Mouse (Mus musculus) mouse embryonic stem cell (cell line): ENCODE results near the gene Syvn1.

Experiments used
- in situ Hi-C, 2 experiments: fragments of 300-500 bp; cut with MboI; formaldehyde crosslinking; loops; 1 replicate in 1 of 2; 3 replicates in 1 of 2; pipeline ENCODE4 v1.14.3; 2019 to 2020; ENCODE audit warnings: low sequenced_read_pairs in 2 of 2, low pct_unique_long_range_greater_than_20kb in 1 of 2, mixed read lengths in 1 of 2; ENCODE audit not compliant: unreplicated experiment in 1 of 2

Gene Syvn1

DNA sequence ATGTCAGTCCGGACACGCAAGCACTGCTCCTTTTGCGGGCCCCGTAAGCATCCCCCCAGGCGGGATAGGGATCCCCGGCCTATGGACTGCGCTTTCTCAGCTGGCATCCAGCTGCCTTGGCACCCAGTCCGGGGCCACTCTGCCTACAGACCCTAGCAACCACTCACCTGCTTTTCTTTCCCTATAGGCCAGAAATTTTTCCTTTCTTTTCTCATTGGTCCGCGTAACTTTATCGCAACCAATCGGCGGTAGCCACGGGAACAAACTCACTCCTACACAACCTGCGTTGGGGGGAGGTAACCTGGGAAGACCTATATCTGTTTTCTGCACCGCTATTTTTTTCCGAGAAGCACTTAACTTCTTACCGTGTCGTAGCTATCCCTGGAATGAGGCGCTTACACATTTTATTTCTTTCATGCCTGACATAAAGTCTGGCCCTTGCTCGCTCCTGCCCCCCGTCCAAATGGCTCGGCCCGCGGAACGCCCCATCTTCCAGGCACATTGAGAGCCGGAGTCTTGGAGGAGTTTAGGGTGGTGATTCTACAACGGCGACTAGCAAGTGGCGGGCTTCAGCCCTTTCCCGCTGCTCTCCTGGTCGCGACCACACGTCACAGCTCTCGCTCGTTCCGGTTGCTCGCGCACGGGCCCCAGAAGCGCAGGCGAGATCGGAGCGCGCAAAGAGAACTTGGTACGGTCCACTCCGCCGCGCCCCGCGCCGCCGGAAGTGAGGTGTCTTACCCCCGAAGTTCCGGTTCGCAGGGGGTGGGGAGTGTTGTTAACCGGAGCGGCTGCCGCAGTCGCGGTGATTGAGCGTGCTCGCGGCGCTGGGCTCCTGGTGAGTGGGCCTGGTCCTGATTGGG lies at the start of gene Syvn1:
Gene Syvn1 (plus strand): TSS at position 283 of the 860 bp plus-strand sequence.
- in situ Hi-C loops, result no loop called here

GRCm38 (mm10) chr19:5998180-5998579 lies 48.2 kb upstream of the Syvn1 start:
- in situ Hi-C loops, result no loop called here

- in situ Hi-C loops, result no loop called here
Measured at GRCm38 (mm10) chr19:5999969-6000368, 46.4 kb upstream of the Syvn1 start.

DNA sequence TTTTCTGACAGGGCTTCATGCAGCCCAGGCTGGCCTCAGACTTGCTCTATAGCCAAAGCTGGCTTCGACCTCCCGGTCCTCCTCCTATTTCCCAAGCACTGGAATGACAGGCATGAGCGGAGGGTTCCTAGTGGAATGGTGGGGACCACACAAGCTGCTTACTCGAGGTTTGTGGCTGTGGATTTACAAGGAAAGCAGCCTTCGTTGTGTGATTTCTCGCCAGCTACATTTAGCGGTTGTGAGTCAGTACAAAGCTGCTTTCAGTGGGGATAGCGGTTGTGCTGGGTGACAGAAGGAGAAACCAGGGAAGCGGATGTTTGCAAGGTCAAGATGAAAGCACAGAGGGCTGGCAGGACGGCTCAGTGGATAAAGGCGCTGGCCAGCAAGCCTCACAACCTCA lies 40.8 kb upstream of the Syvn1 start:
- in situ Hi-C loops, result no loop called here

DNA sequence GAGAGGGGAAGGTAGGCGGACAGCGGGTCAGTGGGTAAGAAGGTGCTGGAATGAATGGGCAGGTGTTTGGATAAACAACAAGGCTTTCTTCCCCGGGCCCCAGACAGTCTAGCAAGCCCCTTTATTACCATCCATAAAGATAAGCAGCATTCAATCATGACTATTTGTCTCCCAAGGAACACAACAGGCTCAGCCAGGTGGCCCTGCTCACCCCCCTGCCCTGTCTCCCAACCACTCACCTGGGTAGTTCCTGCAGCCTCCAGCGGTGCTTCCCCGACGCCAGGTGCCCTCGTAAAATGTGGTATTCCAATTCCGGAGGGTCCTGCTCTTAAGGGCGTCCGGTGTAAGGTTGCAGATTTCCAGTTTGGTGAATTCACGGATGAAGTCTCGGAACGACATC lies 39.4 kb upstream of the Syvn1 start:
- in situ Hi-C loops, result no loop called here

GRCm38 (mm10) chr19:6009137-6009536 lies 37.2 kb upstream of the Syvn1 start:
- in situ Hi-C loops, result no loop called here

- in situ Hi-C loops, result loop anchor here in 1 of 2 experiments (10.0 kb wide), 1 partner anchor 111 kb away; the partner anchor contains the start of gene Snx15
Measured at GRCm38 (mm10) chr19:6013691-6014090, 32.7 kb upstream of the Syvn1 start.

DNA sequence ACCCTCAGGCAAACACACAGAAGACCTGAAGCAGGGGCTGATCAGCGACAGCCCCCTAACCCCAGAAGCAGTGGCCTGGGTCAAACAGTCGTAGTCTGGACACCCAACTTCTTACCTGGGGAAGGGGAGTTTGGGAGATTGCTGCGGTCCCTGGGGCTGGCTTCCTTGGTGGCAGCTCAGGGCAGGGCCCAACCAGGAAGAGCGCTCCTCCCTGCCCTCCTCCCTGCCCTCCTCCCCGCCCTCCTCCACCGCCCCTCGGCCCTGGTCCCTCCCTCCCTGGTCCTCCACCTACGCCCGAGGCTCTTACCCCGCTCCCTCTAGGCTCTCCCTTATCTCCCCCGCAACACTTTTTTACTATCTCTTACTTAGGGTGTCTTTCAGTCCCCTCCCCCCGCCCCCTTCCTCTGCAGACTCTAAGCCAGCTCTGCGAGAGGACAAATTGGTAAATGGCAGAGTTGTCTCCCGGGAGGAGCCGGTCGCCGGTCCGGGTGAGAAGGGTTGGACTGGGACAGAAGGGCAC lies 31.3 kb upstream of the Syvn1 start:
- in situ Hi-C loops, result loop anchor here (5.0 to 10.0 kb wide), 2 partner anchors 53 to 110 kb away; partner anchors contain the start of genes Pola2 (in 1 of the 2) and Snx15 (in 1 of the 2)

DNA sequence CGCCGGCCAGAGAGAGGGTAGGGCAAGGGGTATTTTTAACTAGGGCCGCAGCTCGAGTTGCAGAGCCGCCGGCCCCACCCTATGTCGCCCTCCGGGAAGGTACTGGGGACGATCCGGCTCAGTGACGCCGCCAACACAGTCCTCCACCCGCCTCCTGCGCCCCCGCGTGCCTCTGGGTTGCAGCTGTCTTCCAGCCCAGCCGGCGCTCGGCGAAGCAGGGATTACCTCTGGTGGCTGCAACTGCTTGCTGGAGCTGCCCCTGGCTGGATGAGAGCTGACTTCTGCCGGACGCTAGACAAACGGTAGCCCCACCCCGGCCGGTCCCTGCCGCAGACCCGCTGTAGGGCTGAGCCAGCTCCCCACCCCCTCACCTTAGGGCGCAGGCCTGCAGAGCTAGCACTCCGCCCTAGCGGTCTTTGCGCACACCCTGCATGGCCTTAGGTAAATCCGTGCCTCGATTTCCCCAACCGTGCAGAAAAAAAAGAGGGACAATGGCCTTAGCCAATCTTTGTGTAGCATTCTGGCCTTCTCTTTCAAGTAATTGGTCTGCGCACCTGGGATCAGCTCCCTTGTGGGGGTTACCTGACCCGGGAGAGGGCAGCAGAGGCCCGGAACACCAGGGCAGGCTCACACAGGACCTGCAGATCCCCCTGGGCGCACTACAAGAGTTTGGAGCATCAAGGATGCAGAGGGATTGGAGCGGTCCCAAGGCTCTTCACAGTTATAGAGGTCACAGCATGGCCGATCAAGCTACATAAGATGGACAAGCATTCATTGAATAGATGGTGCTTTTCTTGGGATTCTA lies 30.7 kb upstream of the Syvn1 start, which contains the start of gene Capn1:
Gene Capn1 (minus strand): TSS at position 387 of the 805 bp plus-strand sequence.
- in situ Hi-C loops, result loop anchor here (5.0 to 10.0 kb wide), 2 partner anchors 53 to 109 kb away; partner anchors contain the start of genes Pola2 (in 1 of the 2) and Snx15 (in 1 of the 2)

DNA sequence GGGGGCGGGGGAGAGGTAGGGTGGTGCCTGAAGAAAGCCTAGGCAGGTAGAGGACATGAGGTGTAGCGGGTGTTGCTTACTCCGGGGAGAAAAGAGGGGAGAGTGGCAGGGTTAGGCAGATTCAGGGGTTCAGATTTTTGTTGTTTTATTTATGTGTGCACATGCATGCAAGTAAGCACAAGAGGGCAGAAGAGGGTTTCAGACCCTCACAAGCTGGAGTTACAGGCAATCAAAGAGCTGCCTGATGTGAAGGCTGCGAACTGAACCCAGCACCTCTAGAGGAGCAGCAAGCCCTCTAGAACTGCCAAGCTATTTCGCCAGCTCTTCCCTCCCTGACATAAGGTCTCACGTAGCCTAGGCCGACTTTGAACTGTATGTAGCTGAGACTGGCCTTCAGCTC lies 29.8 kb upstream of the Syvn1 start:
- in situ Hi-C loops, result loop anchor here (5.0 to 10.0 kb wide), 2 partner anchors 54 to 108 kb away; partner anchors contain the start of genes Pola2 (in 1 of the 2) and Snx15 (in 1 of the 2)

DNA sequence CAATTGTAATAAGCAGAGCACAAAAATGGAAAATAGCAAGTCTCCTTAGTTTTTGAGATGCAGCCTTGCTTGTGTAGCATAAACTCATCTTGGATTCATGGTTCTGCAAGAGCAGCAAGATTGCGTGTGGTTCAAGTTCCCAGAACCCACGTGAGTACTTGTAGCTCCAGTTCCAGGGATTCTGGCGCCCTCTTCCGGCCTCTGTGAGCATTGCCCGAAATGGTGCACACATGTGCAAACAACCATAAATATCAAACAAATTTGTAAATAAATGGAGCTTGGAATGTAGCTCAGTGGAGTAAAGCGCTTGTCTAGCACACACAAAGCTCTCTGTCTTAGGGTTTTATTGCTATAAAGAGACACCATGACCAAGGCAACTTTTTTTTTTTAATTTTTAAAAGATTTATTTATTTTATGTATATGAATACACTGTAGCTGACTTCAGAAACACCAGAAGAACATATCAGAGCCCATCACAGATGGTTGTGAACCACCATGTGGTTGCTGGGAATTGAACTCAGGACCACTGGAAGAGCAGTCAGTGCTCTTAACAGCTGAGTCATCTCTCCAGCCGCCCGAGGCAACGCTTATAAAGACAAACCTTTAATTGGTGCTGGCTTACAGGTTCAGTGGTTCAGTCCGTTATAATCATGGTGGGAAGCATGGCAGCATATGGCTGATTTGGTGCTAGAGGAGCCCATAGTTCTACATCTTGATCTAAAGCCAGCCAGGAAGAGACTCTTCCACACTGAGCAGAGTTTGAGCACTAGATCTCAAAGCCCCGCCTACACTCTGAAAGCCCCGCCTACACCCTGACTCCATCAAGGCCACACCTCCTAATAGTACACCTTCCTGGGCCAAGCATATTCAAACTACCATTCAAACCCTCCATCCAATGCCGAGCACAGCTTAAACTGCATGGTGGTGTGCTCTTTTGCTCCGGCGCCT lies 28.0 kb upstream of the Syvn1 start:
- in situ Hi-C loops, result loop anchor here (5.0 to 10.0 kb wide), 2 partner anchors 56 to 106 kb away; partner anchors contain the start of genes Pola2 (in 1 of the 2) and Snx15 (in 1 of the 2)

DNA sequence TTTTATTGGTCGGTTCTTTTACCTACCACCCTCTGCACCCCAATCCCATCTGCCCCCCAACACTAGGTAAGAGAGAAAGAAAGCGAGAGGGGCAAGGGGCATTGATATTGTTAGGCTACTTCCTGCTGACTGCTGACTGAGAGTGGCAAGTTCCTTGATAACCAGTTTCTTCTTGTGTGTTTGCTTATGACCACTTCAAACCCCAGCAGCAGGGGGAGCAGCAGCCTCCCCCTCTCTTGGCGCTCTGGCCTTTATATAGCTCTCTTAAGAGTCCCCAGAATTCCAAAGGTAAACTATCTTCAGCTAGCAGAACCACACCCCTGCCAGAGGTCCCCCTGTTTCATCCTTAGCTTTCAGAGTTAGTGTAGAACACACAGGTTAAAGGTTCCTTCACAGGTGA lies 26.1 kb upstream of the Syvn1 start:
- in situ Hi-C loops, result no loop called here

DNA sequence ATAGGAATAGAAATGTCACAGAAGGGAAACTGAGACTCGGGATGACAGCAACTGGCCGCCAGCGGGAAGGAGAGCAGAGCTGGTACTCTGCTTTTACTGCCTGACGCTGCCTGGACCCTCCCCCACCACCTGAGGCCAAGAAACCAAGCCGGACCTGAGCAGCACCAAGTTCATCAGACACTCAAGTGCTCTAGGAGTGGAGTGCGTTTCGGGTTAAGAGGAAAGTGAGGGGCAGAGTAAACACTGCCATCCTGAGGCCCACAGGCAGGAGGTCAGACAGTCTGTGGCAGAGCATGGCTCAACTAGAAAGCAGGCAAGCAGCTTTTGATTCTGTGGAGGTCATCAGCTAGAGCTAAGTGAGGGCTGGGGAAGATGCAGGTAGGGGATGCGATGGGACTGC lies 23.3 kb upstream of the Syvn1 start:
- in situ Hi-C loops, result no loop called here

DNA sequence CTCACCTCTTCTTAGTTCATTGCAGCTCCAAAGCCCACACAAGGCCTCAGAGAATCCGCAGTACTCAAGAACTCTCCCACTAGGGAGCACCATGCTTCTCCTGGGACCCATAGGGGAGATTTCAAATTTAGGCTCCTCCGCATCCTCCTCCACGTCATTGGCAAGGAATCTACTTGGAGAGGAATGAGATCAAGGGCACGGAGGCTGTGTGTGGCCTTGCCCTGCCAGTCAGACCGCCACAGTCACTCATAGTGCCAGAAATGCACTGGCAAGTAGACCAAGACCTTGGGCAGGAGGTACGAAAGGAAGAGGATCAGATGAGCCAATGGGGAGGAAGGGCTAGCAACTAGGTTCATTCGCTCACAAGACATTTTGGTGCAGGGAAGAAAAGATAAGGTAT lies 22.4 kb upstream of the Syvn1 start:
- in situ Hi-C loops, result no loop called here

DNA sequence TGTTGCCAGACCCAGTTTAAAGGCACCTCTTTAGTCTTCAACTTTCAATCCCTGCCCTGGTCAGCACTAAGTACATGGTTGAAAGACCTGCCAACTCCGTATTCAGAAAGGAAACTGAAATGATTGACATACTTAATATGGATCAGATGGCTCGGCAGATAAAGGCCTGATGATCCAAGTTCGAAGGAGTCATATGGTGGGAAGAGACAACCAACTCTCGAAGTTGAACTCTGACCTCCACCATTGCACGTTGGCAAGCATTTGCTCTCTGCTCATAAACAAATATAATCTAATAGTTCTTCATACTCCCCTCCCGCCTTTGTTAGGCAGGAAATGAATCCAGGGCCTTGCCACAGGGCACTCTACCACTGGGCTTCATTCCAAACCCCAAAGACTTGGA lies 17.4 kb upstream of the Syvn1 start:
- in situ Hi-C loops, result no loop called here

DNA sequence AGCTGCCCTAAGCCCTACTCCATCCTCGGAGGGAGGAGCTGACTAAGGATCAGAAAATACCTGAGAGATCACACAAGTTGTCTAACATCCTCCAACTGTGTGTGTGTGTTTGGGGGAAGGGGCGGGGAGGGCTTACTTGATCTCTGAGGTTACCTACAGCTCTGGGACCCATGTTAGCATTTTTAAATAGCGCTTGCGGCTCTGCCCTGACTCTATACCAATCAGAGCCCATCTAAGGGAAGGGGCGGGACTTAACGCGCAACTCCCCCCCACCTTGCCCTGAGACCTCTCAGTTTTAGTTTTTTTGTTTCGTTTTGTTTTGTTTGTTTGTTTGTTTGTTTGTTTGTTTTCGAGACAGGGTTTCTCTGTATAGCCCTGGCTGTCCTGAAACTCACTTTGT lies 16.9 kb upstream of the Syvn1 start:
- in situ Hi-C loops, result no loop called here

DNA sequence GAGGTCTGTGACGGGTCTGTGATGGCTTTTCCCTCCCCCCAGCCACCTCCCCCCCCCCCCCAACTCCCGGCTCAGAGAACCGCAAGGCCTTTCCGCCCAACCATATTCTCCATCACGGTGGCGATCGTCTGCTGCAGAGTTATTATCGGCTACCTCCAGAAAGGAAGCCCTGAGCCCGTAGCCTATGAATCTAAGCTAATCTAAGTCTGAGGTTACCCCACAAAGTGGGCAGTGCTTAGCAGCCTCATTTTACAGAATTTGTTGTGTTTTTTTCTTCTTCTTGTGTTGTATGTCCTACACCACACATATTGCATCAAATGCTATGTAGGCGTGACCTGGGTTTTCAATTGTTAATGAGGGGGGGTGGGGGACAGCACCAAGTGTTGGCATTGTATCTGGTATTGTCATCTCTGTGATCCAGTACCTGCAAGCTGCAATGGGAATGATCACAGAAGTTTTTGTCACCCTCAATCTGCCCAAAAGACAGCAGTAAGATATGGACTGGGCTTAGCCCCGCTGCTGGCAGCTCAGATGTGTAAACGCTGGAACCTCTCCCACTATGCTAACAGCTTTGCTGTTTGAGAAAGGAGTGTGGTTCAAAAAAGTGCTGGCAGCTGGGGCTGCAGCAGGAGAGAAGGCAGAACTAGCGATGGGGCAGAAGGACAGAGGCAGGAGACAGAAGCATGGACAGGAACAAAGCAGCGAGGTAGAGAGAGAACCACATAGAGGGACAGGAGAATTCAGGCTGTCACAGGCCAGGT lies 15.7 kb upstream of the Syvn1 start:
- in situ Hi-C loops, result no loop called here
